Mouse (Mus musculus) thymus, postnatal 36 days (tissue): ENCODE results near the gene Slc3a1.

ENCODE experiments used
- DNase-seq, 2 experiments: peaks; one replicate each; pipeline ENCODE4 v3.0.0; 2022; ENCODE audit warnings: mixed read lengths in 2 of 2

Gene Slc3a1

DNA sequence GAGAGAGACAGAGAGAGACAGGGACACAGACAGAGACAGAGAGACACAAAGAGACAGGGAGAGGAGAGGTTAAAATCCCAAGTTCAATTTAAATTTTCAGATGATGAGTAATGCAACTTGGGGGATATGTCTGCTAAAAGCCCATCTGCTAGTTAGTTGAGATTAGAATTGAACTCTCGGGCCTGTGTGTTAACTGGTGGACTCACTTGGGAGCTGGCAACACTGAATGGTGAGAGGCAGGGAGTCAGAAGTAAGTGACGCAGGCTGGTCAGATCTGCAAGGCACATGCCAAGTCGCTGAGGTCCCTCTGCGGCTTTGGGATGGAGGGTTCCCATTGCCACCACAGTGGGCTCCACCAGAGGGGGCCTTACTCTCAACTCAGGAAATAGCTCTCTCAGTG lies 10.1 kb downstream of the Slc3a1 start:
- no peak for DNase-seq

DNA sequence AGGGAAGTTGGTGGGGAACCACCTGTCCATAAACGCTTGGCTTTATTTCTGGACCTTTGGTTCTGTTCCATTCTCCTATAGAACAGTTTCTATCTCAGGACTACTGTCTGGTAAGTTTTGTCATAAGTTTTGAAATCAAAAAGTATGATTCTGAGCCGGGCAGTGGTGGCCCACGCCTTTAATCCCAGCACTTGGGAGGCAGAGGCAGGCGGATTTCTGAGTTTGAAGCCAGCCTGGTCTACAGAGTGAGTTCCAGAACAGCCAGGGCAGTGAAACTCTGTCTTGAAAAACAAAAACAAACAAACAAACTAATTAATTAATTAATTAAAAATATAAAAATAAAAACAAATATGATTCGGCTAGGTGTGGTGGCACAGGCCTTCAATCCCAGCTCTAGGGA lies 10.6 kb downstream of the Slc3a1 start:
- DNase-seq: no peak

DNA sequence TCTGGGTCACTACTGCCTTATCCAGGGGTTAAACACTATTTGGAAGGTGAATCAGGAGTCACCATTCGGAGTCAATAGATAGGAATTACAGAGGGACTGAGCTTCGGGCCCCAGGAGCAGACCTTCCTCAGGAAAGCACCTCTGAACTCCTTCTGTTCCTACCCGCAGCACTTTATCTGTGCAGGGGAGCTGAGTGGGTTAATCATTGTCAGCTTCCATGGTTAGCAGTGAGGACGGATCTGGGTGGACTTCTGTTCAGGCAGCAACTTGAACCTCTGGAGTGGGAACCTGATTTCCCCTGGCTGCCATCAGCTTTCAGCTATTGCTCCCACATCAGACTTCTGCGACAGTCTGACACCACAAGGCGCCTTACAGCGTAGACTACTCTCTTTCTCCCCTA lies 12.7 kb downstream of the Slc3a1 start:
- DNase-seq: no peak

DNA sequence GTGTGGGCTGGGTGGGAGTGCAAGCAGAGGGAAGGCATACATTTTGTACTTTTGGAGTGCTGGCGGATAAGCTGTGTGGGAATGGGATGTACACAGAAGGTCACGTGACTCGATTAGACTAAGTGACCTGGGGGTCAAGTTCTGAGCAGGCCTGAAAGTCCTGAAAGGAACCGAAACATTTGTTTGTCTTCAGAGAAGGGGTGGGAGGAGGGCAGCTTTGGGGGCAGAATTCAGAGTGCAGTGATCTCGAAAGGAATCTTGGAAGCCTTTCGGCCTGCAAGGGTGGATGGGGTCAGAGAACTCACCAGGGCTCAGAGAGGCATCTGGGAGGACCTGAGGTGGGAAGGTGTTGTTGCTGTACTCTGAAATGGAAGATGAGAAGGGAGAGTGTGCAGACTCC lies 14.2 kb downstream of the Slc3a1 start:
- no peak for DNase-seq

GRCm38 (mm10) chr17:85043404-85043816 lies 15.2 kb downstream of the Slc3a1 start:
- DNase-seq: no peak

DNA sequence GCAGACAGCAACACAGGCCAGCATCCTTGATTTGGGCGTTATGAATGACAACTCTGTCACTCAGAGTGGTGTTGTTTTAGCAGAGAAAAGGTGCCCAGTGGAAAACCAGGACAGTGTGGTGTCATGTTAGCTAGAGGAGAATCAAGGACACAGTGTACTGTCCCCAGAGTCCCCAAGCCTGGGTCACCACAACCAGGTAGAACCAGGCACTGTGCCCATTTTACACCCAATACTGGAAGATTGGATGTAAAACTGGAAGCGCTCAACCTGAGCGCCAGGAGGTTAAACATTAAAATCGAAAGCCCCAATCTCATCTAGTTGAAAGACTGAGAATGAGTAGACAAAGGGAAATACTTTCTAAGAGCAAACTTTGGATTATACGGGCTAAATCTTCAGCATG lies 16.3 kb downstream of the Slc3a1 start:
- no peak for DNase-seq

- no peak for DNase-seq
Measured at GRCm38 (mm10) chr17:85045160-85045559, 17.0 kb downstream of the Slc3a1 start.

DNA sequence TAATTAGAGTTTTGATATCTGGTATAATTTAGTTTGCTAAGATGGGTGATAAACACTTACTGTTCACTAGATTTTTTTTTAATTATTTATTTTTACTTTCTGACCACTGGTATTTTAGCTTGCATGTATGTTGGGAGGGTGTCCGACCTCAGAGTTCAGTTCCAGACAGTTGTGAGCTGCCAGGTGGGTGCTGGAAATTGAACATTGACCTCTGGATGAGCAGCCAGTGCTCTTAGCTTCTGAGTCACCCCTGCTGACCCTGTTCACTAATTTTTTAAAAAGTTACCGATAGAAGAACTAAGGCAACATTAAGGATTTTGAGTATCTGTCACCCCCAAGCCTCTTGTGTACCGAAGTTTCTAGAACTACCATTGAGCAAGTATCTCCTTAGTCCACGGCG lies 20.2 kb downstream of the Slc3a1 start:
- no peak for DNase-seq

DNA sequence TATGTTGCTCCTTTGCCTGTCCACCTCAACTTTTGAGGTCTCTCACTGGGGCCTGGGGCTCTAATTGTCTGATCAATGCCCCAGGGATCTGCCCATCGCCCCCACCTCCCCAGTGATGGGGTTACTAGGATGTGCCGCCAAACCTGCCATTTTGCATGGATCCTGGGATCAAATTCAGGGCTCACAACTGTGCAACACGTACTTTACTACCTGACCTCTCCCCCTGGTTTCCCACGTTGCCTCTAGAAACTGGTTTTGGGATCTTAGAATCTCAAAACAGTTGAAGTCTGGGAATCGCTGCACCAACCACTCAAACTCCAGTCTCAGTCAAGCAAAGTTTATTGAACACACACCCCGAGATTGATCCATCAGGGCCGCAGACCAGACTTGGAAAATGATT lies 30.1 kb downstream of the Slc3a1 start:
- no peak for DNase-seq

DNA sequence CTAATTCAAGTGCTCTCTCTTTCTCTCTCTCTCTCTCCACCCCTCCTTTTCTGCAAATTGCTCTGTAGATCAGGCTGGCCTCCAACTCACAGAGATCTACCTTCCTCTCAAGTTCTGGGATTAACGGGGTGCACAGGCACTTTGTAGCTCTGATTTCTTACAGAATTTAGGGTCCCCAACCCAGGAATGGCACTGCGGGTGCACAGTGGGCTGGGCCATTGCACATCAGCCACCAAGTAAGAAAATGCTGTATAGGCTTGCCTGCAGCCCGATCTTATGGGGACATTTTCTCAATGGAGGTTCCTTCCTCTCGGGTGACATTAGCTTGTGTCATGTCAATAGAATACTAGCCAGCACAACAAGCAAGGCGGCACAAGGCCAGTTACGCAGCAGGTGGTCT lies 31.0 kb downstream of the Slc3a1 start:
- no peak for DNase-seq

GRCm38 (mm10) chr17:85063560-85063959 lies 35.4 kb downstream of the Slc3a1 start:
- no peak for DNase-seq

DNA sequence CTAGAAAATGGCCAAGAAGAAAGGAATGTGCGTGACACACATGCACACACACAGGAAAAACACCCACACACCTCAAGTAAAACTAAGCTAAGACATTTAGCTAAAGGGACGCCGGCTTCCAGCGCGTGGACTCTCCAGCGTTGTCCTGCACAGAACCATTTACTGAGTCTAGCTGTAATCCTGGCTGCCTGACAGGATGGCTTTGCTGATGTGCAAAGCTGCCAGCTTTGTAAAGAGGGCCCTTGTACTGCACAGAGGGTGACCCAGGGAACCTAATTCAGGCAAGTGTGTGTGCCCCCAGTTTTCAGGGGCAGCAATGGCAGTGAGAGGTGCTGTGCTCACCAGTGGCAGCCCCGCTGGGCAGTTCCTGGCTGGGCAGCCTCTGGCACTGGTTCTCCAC lies 39.2 kb downstream of the Slc3a1 start:
- no peak for DNase-seq

- DNase-seq: no peak
Measured at GRCm38 (mm10) chr17:85070658-85071057, 42.5 kb downstream of the Slc3a1 start.

DNA sequence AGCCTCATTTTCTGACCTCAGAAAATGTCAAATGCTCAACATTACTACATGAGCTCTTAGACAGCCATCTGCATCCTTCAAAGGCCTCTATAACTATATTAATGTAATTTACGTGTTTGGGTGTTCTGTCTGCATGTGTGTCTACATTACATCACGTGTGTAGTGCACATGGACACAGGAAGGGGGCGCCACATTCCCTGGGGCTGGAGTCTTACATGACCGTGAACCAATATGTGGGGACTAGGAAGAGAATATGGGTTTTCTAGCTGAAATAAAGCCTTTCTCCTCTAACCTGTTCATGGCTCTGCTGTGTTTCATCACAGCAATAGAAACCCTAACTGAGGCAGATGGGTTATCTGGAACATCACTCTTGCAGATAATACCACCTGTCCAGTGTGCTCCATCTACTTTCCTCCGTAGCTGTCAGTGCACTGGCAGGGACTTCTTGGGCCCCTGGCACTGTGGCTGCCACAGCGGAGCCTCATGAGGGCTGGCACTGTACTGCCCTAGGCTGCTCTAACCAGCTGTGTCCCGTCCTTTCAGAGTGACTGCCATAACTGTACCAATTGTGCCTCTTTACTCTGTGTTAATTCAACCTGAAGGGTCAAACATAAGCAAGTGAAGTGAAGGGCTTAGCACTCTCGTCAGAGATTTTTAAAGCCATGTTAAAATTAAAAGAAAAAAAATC lies 43.1 kb downstream of the Slc3a1 start:
- no peak for DNase-seq

DNA sequence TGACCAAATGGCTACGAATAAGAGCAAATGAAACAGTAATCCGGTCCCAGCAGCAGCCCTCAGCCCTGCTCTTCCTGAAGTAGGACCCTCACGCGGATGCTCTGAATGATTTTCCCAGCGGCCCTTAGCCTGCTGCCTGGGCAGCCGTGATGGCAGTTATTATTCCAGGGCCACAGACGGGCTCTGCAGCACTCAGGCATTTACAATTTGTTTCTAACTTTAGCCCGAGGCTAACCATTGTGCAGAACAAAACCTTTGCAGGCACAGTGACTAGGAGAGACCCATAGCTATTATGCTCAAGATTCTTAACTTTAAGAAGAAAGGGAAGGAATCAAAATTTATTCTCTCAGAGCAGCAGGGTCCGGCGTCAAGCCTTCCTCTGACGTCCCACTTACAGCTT lies 44.2 kb downstream of the Slc3a1 start:
- DNase-seq: no peak

- no peak for DNase-seq
Measured at GRCm38 (mm10) chr17:85073214-85073613, 45.0 kb downstream of the Slc3a1 start.

GRCm38 (mm10) chr17:85074083-85074482 lies 45.9 kb downstream of the Slc3a1 start:
- DNase-seq: no peak

GRCm38 (mm10) chr17:85079276-85079675 lies 51.1 kb downstream of the Slc3a1 start:
- DNase-seq: no peak

- no peak for DNase-seq
Measured at GRCm38 (mm10) chr17:85080781-85081180, 52.6 kb downstream of the Slc3a1 start.

DNA sequence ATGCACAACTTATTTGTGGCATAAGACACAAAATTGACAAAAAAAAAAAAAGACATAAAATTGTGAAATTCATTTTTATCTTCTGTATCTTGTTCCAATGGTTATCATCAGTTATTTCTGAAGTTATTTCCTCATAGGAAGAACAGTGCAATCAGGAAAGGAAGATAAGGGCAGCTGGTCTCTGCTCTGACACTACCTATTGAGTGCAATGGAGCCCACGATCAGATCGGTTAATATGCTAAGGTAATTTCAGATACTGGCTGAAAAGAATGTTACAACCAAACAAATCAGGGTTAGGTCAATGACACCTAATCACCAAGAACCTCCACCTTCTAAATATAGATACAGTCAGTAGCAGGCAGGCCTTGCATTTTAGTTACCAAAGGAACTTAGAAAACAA lies 57.2 kb downstream of the Slc3a1 start:
- no peak for DNase-seq

DNA sequence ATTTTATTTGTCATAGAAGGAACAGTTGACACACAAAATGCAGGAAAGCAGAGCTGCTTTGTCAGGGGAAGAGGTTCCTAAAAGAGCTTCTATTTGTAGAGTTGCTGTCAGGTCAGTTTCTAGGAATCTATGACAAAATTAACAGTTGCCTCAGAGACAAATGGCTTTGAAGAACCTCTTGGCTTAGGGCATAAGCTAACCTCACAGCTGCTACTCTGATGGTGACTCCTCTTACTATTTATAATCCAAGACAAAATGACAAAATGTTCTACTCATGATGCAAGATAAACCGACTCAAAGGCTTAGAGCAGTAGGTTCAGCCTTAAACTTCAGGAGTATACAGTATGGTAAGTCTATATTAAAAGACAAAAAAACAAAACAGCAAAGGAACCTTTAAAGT lies 58.3 kb downstream of the Slc3a1 start:
- no peak for DNase-seq

GRCm38 (mm10) chr17:85087591-85087990 lies 59.4 kb downstream of the Slc3a1 start:
- no peak for DNase-seq

DNA sequence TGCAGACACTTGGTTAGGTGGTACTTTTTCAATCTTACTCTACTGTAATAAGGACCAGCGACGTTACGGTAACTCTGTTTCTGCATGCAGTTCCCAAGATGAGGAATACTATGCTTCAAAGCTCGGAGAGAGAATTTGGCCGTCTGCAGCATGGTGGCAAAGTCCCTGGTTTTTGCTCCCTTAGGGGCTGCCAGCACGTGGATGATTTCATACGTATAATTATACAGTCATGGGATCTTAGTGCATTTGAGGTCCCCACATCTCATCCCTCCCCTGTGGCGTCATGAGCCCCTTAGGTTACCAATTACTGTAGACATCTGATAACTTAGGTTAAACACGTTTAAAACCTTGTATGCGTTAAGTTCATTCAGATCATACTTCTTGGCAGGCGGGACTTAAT lies 60.2 kb downstream of the Slc3a1 start:
- no peak for DNase-seq

DNA sequence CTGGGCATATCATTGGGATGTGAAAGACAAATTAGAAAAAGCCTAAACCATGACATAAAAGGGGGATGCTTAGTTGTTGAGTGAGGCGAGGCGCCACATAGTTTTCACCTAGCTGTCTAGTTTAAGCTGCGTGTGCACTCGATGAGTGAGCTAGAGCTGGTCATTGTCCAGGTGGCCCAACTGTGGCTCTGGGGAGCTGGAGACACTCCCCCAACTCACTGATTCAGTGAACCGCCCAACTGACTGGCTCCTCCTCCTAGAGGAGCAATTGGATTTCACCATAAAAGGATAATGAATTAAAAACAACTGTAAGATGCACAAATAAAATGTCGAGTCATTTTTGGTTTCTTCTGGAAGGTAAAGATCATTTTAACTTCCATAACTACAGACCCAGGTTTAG lies 60.8 kb downstream of the Slc3a1 start:
- no peak for DNase-seq

- DNase-seq: no peak
Measured at GRCm38 (mm10) chr17:85089621-85090020, 61.4 kb downstream of the Slc3a1 start.
